Mouse (Mus musculus) urinary bladder, postnatal 0 days (tissue): Measurements from ENCODE around the gene Dusp7. TPM values are rescaled to one million over a fixed set of nuclear protein-coding genes. Genes with fewer than 3 reads are reported as not detected.

Experiments used
- polyA plus RNA-seq: library from polyadenylated mRNA; unstranded; fragments of >200 nt; fragmentation: Nextera tagmentation; extraction: Ambion mirVana; gene quantifications from 2 replicates; pipeline ENCODE4 v1.2.1, GENCODE M21; 2015

Dusp7 gene
- 9.4 and 9.9 TPM in 2 replicates for polyA plus RNA-seq

DNA sequence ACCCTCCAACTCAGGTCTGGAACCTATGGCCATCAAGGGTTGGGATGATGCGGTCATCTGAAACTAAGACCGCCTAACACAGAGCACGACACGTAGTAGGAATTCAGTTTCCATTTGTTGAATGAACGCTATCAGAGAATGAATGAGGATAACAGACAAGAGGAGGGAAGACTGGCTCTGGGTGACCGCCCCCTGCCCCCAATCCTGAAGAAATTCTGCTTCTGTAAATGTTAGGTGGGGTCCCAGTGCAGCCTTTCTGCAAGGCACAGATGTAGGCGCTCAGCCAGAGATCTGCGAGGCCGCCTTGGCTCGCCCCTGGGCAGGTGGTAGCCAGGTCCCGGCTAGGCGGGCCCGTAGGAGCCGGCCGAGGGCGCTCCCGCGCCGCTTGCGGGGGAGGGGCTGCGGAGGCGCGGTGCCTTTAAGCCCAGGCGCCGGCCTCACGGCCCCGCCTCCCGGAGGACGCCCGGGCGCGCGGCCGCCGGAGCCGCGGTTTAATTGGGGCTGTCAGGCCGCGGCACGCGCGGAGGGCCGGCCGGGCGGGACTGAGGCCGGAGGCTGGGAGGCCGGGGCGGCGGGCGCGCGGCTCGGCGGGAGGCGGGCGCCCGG lies at the start of gene Dusp7:
TSS of gene Dusp7 (plus strand) at position 521 of the 606 bp plus-strand sequence.

Other genes starting within 250 kb of the Dusp7 start
- 0.44 and 0.85 TPM in 2 replicates for gene Glyctk, start 210.5 kb upstream of the Dusp7 start, polyA plus RNA-seq
- 10.7 and 11.5 TPM in 2 replicates for gene Wdr82, start 197.7 kb upstream of the Dusp7 start, polyA plus RNA-seq
- gene Ppm1m, start 168.9 kb upstream of the Dusp7 start, polyA plus RNA-seq = 26.4 and 28.0 TPM in 2 replicates
- gene Twf2, start 165.5 kb upstream of the Dusp7 start, polyA plus RNA-seq = 25.3 and 29.8 TPM in 2 replicates
- 0.08 and 0.11 TPM in 2 replicates for gene Tlr9, start 146.0 kb upstream of the Dusp7 start, polyA plus RNA-seq
- gene Alas1, start 120.0 kb upstream of the Dusp7 start, polyA plus RNA-seq = 94.5 and 99.0 TPM in 2 replicates
- 7.2 and 7.5 TPM in 2 replicates for gene Poc1a, start 87.6 kb upstream of the Dusp7 start, polyA plus RNA-seq
- gene Rpl29, start 60.8 kb downstream of the Dusp7 start, polyA plus RNA-seq = 752 and 771 TPM in 2 replicates
- gene Acy1, start 69.7 kb downstream of the Dusp7 start, polyA plus RNA-seq = 15.1 and 15.3 TPM in 2 replicates
- gene Abhd14b, start 78.8 kb downstream of the Dusp7 start, polyA plus RNA-seq = 23.9 and 25.9 TPM in 2 replicates
- 29.5 and 29.8 TPM in 2 replicates for gene Abhd14a, start 79.0 kb downstream of the Dusp7 start, polyA plus RNA-seq
- 20.7 and 21.1 TPM in 2 replicates for gene Pcbp4, start 84.7 kb downstream of the Dusp7 start, polyA plus RNA-seq
- 0.39 and 0.44 TPM in 2 replicates for gene Gpr62, start 97.3 kb downstream of the Dusp7 start, polyA plus RNA-seq
- 27.7 and 27.9 TPM in 2 replicates for gene Rrp9, start 107.3 kb downstream of the Dusp7 start, polyA plus RNA-seq
- 35.8 and 36.1 TPM in 2 replicates for gene Parp3, start 108.3 kb downstream of the Dusp7 start, polyA plus RNA-seq
- not detected in 2 replicates for gene Iqcf1, start 131.3 kb downstream of the Dusp7 start, polyA plus RNA-seq
- not detected in 2 replicates for gene Iqcf5, start 145.9 kb downstream of the Dusp7 start, polyA plus RNA-seq
- gene Iqcf3, start 193.0 kb downstream of the Dusp7 start, polyA plus RNA-seq = not detected in 2 replicates
- gene Iqcf4, start 202.4 kb downstream of the Dusp7 start, polyA plus RNA-seq = not detected in 2 replicates